Mouse (Mus musculus): Measurements from ENCODE around the gene Ephb1. TPM values are rescaled to one million over a fixed set of nuclear protein-coding genes. Genes with fewer than 3 reads are reported as not detected.

The Ephb1 gene
- total and polyA plus RNA-seq, 3 experiments, result not detected

DNA sequence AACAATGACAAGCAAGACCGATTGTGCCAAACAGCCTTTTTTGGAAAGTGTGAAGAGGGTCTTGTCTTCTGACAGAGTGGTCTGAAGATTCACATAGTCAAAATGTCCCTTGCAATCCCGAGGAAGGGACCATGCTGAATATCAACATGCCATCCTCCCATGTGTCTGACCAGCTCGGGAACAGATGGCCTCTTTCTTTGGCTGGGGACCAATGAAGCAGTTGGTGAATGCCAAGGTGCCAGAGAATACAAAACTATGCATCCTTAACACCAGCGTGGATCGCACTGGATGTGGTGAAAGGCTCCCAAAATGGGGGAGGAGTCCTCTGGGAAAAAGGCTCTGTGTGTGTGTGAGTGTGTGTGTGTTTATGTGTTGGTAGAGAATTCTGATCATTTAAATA is 56.5 kb downstream of the Ephb1 start:
- no peak for DNase-seq (ENCODE audit: low read depth, low spot score)
- no peak for TF ChIP-seq USF1 (IDR thresholded peaks at IDR 0.05; ENCODE audit: low read depth, low read length)
- TF ChIP-seq BHLHE40 (IDR thresholded peaks at IDR 0.05; ENCODE audit: borderline replicate concordance, low read depth, low read length), result no peak
- TF ChIP-seq NRF1 (IDR thresholded peaks at IDR 0.05; ENCODE audit: insufficient read depth, low read depth, low read length, poor library complexity, severe bottlenecking), result no peak
- TF ChIP-seq TAL1 (IDR thresholded peaks at IDR 0.05; ENCODE audit: low read length), result no peak
- no peak for TF ChIP-seq ZNF384 (IDR thresholded peaks at IDR 0.05; ENCODE audit: low read depth, low read length)
- TF ChIP-seq SMC3 (IDR thresholded peaks at IDR 0.05; ENCODE audit: low read depth, low read length), result no peak
- TF ChIP-seq JUND (IDR thresholded peaks at IDR 0.05; ENCODE audit: low read depth, low read length), result no peak
- TF ChIP-seq MYC (IDR thresholded peaks at IDR 0.05; ENCODE audit: low read depth, low read length), result no peak
- TF ChIP-seq RAD21 (IDR thresholded peaks at IDR 0.05; ENCODE audit: low read depth, low read length), result no peak
- TF ChIP-seq EP300 (IDR thresholded peaks at IDR 0.05; ENCODE audit: low read depth in 1 of 2, low read length in 2 of 2), result no peak
- TF ChIP-seq UBTF (IDR thresholded peaks at IDR 0.05; ENCODE audit: borderline replicate concordance, insufficient read depth, low read depth, low read length), result no peak
- no peak for TF ChIP-seq GATA1 (IDR thresholded peaks at IDR 0.05; ENCODE audit: low read depth, low read length)
- TF ChIP-seq POLR2A (IDR thresholded peaks at IDR 0.05; ENCODE audit: control insufficient read depth in 1 of 2, insufficient read depth in 1 of 2, low read depth in 1 of 2, low read length in 2 of 2, poor library complexity in 1 of 2), result no peak
- no peaks in the 10 kb centered on the region for H3K9me3 ChIP-seq (replicated peaks; ENCODE audit: insufficient read depth, low read length)
- no peak overlapping the region for H3K9ac ChIP-seq (ENCODE audit: control insufficient read depth, low read depth, low read length, poor library complexity, severe bottlenecking)
- H3K27me3 ChIP-seq (ENCODE audit: control insufficient read depth in 1 of 2, insufficient read depth in 2 of 2, low read length in 2 of 2), result no peaks in the 10 kb centered on the region
- no peaks in the 10 kb centered on the region for H3K4me1 ChIP-seq (ENCODE audit: control insufficient read depth in 1 of 2, insufficient read depth in 2 of 2, low read length in 2 of 2)
- H3K79me2 ChIP-seq (ENCODE audit: control insufficient read depth, insufficient read depth, low read length, poor library complexity), result no peaks in the 10 kb centered on the region
- no peak overlapping the region for H3K4me3 ChIP-seq (ENCODE audit: control insufficient read depth in 1 of 2, insufficient read depth in 1 of 2, low read depth in 2 of 2, low read length in 2 of 2)
- no peaks in the 10 kb centered on the region for H3K36me3 ChIP-seq (ENCODE audit: control insufficient read depth in 1 of 2, insufficient read depth in 2 of 2, low read length in 2 of 2)
- H3K27ac ChIP-seq (ENCODE audit: control insufficient read depth, low read depth, low read length), result no peak overlapping the region

DNA sequence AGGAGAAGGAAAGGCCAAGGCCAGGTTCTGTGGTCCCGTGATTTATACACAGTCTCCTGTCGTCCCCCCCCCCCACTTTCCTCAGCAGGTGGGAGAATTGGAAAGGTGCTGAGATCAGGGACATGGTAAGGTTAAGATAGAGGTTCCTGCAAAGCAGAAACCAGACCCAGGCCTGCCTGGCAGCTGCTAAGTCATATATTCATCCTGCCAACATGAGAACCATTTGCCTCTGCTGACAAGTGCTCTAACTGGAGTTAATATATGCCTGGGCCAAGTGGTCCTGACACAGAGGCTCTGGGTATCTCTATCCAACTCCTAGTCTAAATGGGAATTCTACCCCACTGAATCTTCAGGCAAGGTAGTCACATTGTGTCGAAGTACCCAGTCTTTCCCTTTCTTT is 57.3 kb downstream of the Ephb1 start:
- Histone ChIP-seq H3K36me3 (ENCODE audit: control insufficient read depth in 1 of 2, insufficient read depth in 2 of 2, low read length in 2 of 2) (no peaks in the 10 kb centered on the region), H3K79me2 (ENCODE audit: control insufficient read depth, insufficient read depth, low read length, poor library complexity) (no peaks in the 10 kb centered on the region), H3K9me3 (replicated peaks; ENCODE audit: insufficient read depth, low read length) (no peaks in the 10 kb centered on the region), H3K27ac (ENCODE audit: control insufficient read depth, low read depth, low read length) (no peak overlapping the region), H3K4me1 (ENCODE audit: control insufficient read depth in 1 of 2, insufficient read depth in 2 of 2, low read length in 2 of 2) (no peaks in the 10 kb centered on the region), H3K4me3 (ENCODE audit: control insufficient read depth in 1 of 2, insufficient read depth in 1 of 2, low read depth in 2 of 2, low read length in 2 of 2) (no peak overlapping the region), H3K27me3 (ENCODE audit: control insufficient read depth in 1 of 2, insufficient read depth in 2 of 2, low read length in 2 of 2) (no peaks in the 10 kb centered on the region), H3K9ac (ENCODE audit: control insufficient read depth, low read depth, low read length, poor library complexity, severe bottlenecking) (no peak overlapping the region)
- DNase-seq (ENCODE audit: low read depth, low spot score), result no peak
- no peak for TF ChIP-seq SMC3 (IDR thresholded peaks at IDR 0.05; ENCODE audit: low read depth, low read length)
- no peak for TF ChIP-seq MYC (IDR thresholded peaks at IDR 0.05; ENCODE audit: low read depth, low read length)

DNA sequence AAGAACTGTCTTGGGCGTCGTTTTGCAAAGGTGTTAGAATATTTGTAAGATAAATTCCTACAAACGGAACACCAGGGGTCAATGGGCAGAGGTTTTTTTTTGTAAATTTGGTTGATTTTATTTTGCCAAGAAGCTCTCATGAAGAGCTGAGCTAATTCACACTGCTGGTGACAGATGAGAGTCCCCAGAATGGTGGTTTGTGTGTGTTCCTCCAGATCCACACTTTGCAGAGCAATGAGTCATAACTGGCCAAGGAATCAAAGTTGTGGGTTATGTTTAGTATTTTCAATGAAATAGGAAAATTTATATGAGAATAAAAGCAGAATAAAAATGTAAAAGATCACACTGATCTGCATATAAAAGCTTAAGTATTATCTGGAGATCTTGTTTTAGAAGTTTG is 60.9 kb downstream of the Ephb1 start:
- no peaks in the 10 kb centered on the region for H3K36me3 ChIP-seq (ENCODE audit: control insufficient read depth in 1 of 2, insufficient read depth in 2 of 2, low read length in 2 of 2)
- no peaks in the 10 kb centered on the region for H3K4me1 ChIP-seq (ENCODE audit: control insufficient read depth in 1 of 2, insufficient read depth in 2 of 2, low read length in 2 of 2)
- TF ChIP-seq CHD1 (IDR thresholded peaks at IDR 0.05; ENCODE audit: low read depth, low read length) (no peak), POLR2AphosphoS5 (IDR thresholded peaks at IDR 0.05; ENCODE audit: borderline replicate concordance, low read depth, low read length) (no peak), JUND (IDR thresholded peaks at IDR 0.05; ENCODE audit: low read depth, low read length) (no peak), E2F4 (IDR thresholded peaks at IDR 0.05; ENCODE audit: borderline replicate concordance, low read depth, low read length) (no peak), HCFC1 (IDR thresholded peaks at IDR 0.05; ENCODE audit: low read depth, low read length) (no peak), TCF12 (IDR thresholded peaks at IDR 0.05; ENCODE audit: low read depth, low read length) (no peak)
- H3K4me3 ChIP-seq (ENCODE audit: control insufficient read depth in 1 of 2, insufficient read depth in 1 of 2, low read depth in 2 of 2, low read length in 2 of 2), result no peak overlapping the region
- no peak overlapping the region for H3K27ac ChIP-seq (ENCODE audit: control insufficient read depth, low read depth, low read length)
- no peak overlapping the region for H3K9ac ChIP-seq (ENCODE audit: control insufficient read depth, low read depth, low read length, poor library complexity, severe bottlenecking)
- H3K9me3 ChIP-seq (replicated peaks; ENCODE audit: insufficient read depth, low read length), result no peaks in the 10 kb centered on the region
- no peaks in the 10 kb centered on the region for H3K79me2 ChIP-seq (ENCODE audit: control insufficient read depth, insufficient read depth, low read length, poor library complexity)
- H3K27me3 ChIP-seq (ENCODE audit: control insufficient read depth in 1 of 2, insufficient read depth in 2 of 2, low read length in 2 of 2), result no peaks in the 10 kb centered on the region
- no peak for DNase-seq (ENCODE audit: low read depth, low spot score)
